Mouse (Mus musculus) layer of hippocampus, adult 9-11 months (tissue): Measurements from ENCODE around the gene Trim39.
"Not testable (repeated sequence)": the region's sequence is repeated elsewhere in the genome, so short reads cannot be mapped to it uniquely, and the experiment has no call there.

ENCODE experiments used
- DNase-seq: peaks from one replicate; pipeline ENCODE4 v3.0.0; 2022

Trim39 gene

DNA sequence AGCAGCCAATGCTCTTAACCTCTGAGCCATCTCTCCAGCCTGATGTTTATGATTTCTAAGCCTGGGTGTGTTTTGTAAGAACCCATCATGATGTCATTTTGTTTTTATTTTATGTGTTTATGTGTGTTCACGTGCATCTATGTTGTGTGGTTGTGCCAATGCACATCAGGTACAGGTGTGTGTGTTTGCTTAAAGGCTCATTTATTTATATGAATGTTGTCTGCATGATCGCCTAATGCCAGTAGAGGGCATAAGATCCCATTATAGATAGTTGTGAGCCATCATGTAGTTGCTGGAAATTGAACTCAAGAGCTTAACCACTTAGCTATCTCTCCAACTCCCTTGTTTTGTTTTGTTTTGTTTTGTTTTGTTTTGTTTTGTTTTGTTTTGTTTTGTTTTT is 26.3 kb downstream of the Trim39 start:
- DNase-seq: no peak

DNA sequence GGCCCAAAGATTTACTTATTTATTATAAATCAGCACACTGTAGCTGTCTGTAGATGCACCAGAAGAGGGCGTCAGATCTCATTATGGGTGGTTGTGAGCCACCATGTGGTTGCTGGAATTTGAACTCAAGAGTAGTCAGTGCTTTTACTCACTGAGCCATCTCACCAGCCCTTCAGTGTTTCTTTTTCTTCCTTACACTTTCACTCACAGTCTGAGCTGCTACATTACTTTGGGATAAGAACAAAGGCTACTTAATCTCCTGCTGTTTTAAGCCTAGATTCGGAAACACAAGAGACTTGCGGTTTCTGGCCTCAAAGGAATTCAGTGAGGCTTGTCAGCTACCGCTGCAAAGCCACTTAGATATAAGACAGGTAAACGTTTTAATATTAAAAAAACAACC is 28.0 kb downstream of the Trim39 start:
- DNase-seq: no peak

DNA sequence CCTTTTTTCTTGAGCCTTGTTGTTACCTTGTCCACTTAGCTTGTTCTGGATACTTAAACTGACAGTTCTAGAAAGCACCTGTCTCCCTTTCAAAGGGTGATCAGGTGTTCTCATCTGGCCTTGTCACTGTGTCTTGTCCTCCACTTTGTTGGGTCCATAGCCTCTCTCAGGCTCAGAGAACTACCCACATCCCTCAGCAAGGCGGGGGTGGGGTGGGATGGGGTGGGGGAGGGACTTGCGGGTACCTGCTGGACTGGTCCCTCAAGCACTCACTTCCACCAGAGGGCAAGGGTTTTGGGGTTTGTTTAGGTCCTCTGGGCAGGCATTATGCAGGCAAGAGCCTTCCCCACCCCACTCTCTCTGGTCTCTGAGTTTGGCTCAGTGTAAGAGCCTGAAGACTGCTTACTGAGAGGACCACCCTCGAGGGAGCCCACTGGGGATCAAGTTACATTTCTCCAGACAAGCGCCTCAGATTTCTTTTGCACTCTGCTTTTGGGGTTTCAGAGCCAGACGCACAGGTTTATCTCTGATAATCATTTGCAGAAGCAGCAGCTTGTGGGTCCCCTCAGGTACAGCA is 31.3 kb downstream of the Trim39 start:
- DNase-seq: no peak

GRCm38 (mm10) chr17:36237321-36237921 is 34.6 kb downstream of the Trim39 start:
- DNase-seq: no peak

DNA sequence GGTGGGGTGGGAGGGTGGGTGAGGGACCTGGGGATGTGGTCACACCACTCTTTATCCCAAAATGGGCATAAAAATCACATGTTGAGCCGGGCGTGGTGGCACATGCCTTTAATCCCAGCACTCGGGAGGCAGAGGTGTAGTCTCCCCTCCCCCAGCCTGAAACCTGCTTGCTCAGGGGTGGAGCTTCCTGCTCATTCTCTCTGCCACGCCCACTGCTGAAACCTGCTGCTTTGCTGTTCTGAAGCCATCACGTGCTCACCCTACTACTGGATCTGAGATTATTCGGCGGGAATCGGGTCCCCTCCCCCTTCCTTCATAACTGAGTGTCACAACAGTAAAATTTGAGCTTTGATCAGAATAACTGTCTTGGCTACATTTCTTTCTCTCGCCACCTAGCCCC is 36.7 kb downstream of the Trim39 start:
- not testable (repeated sequence) for DNase-seq

- no peak for DNase-seq
Measured at GRCm38 (mm10) chr17:36233572-36233971, 38.5 kb downstream of the Trim39 start.

DNA sequence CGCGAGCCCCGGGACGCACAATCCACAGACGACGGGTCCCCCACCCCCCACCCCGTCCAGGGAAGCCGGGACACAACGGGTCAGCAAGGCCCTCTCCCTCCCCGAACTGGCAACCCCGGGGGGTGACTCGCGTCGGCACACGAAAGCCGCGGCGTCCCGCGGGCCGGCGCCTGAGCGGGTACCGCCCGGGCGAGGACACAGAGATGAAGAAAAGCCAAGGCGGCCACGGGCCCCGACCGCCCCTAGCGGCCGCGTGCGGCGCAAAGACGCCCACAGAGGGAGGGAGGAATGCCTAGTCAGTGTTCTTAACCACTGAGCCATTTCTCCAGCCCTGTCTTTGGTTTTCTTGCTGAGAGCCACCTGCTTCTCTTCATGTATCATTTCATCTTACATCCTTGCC is 40.7 kb downstream of the Trim39 start:
- no peak for DNase-seq

DNA sequence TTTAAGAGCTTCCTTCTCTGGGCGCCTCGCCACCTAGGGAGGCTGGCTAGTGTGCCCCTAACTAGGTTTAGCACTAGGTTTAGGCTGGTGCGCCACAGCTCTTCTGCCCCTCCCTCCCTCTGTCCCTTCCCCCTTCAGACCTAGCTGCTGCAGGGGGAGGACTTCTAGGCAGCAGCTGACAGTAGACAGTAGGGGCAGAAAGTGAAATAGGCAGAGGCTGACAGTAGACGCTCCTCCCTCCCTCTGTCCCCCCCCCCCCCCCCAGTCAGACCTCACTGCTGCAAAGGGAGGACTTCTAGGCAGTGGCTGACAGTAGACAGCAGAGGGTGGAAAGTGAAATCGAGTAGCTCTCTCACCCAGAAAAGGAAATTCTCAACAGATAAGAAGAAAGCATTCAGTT is 43.0 kb downstream of the Trim39 start:
- no peak for DNase-seq

DNA sequence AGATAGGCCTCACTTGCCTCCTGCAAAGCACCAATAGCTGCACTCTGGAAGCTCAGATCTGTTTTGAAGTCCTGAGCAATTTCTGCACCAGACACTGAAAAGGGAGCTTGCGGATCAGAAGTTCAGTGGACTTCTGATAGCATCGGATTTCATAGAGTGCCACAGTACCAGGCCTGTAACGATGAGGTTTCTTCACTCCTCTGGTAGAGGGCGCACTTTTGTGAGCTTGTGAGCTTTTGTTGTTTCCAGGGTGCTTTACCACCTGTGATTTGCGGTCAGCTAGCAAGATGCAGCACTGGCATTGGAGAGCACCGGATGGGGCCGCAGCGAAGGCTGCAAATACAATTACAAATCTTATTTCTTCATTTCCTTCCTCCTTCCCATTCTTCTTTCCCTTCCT is 45.1 kb downstream of the Trim39 start:
- no peak for DNase-seq

- no peak for DNase-seq
Measured at GRCm38 (mm10) chr17:36225231-36225824, 46.7 kb downstream of the Trim39 start.

DNA sequence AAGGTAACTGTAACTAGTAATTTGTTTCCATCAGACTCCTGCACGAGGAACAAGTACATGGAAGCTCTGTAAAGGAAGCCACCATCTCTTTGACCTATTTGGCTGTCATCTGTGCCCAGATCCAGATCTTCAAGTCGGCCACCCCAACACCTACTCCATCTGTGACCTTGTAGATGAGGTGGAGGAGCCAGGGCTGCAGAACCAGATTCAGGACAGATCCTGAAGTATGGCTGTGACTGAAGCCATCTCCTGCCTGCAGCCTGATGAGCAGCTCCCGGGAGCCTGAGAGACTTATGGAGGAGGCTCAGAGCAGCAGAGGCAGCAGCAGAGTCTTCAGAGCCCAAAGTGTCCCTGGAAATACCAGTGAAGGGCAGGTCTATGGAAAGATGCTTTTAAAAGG is 47.6 kb downstream of the Trim39 start:
- no peak for DNase-seq

DNA sequence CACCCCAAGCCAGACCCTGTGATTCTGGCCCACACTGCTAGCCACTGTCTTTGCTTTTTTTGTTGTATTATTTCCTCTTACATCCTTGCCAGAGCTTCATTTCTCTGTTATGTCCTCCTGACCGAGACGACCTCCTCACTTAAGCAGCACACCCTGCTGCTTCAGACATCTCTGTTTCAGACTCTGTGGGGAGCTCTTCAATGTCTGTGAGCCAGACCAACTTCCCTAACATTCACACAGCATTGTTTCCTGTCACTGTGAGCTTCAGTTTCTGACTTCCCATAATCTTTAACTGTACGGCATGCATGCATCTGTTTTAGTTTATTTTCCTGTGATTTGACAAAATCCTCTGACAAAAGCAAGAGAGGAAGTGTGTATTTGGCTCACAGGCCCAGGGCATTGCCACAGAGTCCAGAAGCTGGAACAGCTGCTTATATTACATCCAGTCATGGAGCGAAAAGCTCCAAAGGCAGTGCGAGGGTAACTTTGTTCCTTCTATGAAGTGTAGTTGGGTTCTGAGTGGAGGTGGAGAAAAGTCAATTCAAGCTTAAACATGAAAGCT is 53.4 kb downstream of the Trim39 start:
- no peak for DNase-seq

- no peak for DNase-seq
Measured at GRCm38 (mm10) chr17:36215586-36215985, 56.5 kb downstream of the Trim39 start.
